Mouse (Mus musculus) heart, postnatal 0 days (tissue): ENCODE measurements around the gene Spag9. TPM values are rescaled to one million over a fixed set of nuclear protein-coding genes. Genes with fewer than 3 reads are reported as not detected.
A peak's percentile ranks its signal among the peaks of the same experiment; 100 is the strongest.

ENCODE experiments used
- ATAC-seq: fragments of 200-750 bp; cut with Nextera tagmentation; 2 replicates; pipeline ENCODE4 v1.8.0; 2017; ENCODE audit warnings: low read depth, moderate number of reproducible peaks, moderate library complexity; ENCODE audit not compliant: insufficient read depth
- DNase-seq: peaks from one replicate; pipeline ENCODE4 v3.0.0-alpha.2; 2016; ENCODE audit warnings: low spot score
- H3K27ac ChIP-seq: fragments of 300-500 bp; sonication (generic); 2 replicates; pipeline ENCODE4 v1.5.1; 2014; ENCODE audit warnings: low read depth, mild to moderate bottlenecking
- H3K27me3 ChIP-seq: fragments of 300-500 bp; sonication (generic); 2 replicates; pipeline ENCODE4 v1.6.1; 2014; ENCODE audit warnings: low read length, mixed read lengths; ENCODE audit not compliant: control insufficient read depth, insufficient read depth
- H3K36me3 ChIP-seq: fragments of 300-500 bp; sonication (generic); replicated peaks from 2 replicates; pipeline ENCODE4 v1.6.1; 2014; ENCODE audit warnings: low read length, mixed read lengths; ENCODE audit not compliant: control insufficient read depth, insufficient read depth
- H3K4me1 ChIP-seq: fragments of 300-500 bp; sonication (generic); 2 replicates; pipeline ENCODE4 v1.6.1; 2014; ENCODE audit warnings: antibody characterized with exemption; ENCODE audit not compliant: control insufficient read depth, insufficient read depth
- H3K4me2 ChIP-seq: fragments of 300-500 bp; sonication (generic); 2 replicates; pipeline ENCODE4 v1.6.1; 2014; ENCODE audit warnings: low read depth, mild to moderate bottlenecking, low read length, moderate library complexity
- H3K4me3 ChIP-seq: fragments of 300-500 bp; sonication (generic); 2 replicates; pipeline ENCODE4 v1.5.1; 2014; ENCODE audit warnings: low read depth, low read length
- H3K9ac ChIP-seq: fragments of 300-500 bp; sonication (generic); replicated peaks from 2 replicates; pipeline ENCODE4 v1.6.1; 2014; ENCODE audit warnings: low read depth, low read length, mixed read lengths
- H3K9me3 ChIP-seq: fragments of 300-500 bp; sonication (generic); replicated peaks from 2 replicates; pipeline ENCODE4 v1.6.1; 2016; ENCODE audit warnings: low read length; ENCODE audit not compliant: control insufficient read depth
- CTCF ChIP-seq: IDR thresholded peaks from 2 replicates; pipeline ENCODE4 v1.5.1; 2016; ENCODE audit warnings: antibody characterized with exemption, control low read depth, low read depth
- EP300 ChIP-seq: IDR thresholded peaks from 2 replicates; pipeline ENCODE4 v1.6.1; 2016; ENCODE audit warnings: antibody characterized with exemption, low read depth
- WGBS: fragments of 180-500 bp; shearing (Covaris S2); extraction: QIAGEN DNeasy Blood & Tissue Kit; methylation state at CpG from one replicate; pipeline ENCODE4 v1.1.7; 2014; 5-methylcytosine and 5-hydroxymethylcytosine counted together
- polyA plus RNA-seq: library from polyadenylated mRNA; unstranded; fragments of >200 nt; fragmentation: Nextera tagmentation; extraction: Ambion mirVana; gene quantifications from 2 replicates; pipeline ENCODE4 v1.2.1, GENCODE M21; 2015
- total RNA-seq: library from RNA; depleted of rRNA; stranded (reverse); fragments of >200 nt; gene quantifications from 2 replicates; pipeline ENCODE4 v1.2.3, GENCODE M21; 2014; ENCODE audit warnings: low replicate concordance; rRNA removed

Spag9 gene
- total and polyA plus RNA-seq, 2 experiments from 2014 or later = 40.0 to 47.8 TPM

- H3K9ac ChIP-seq = no peak overlapping the region
- ATAC-seq (0 out of 2 replicates have a peak, but pooled peaks have one; percentile 4), DNase-seq (no peak)
- no peaks in the 10 kb centered on the region for H3K9me3 ChIP-seq
- H3K27ac ChIP-seq = no peak overlapping the region
- H3K27me3 ChIP-seq = no peaks in the 10 kb centered on the region
- TF ChIP-seq CTCF (no peak), EP300 (no peak)
- no peaks in the 10 kb centered on the region for H3K4me1 ChIP-seq
- WGBS = 68% methylated on average over 5 of the region's 5 CpGs
- no peak overlapping the region for H3K4me3 ChIP-seq
- H3K36me3 ChIP-seq = no peaks in the 10 kb centered on the region
- no peak overlapping the region for H3K4me2 ChIP-seq
These were observed 172.3 kb downstream of the Spag9 start for GRCm38 (mm10) chr11:94168238-94168637.

- WGBS = 62% methylated on average over 5 of the region's 5 CpGs
- H3K9ac ChIP-seq = no peak overlapping the region
- no peaks in the 10 kb centered on the region for H3K27me3 ChIP-seq
- H3K4me3 ChIP-seq = no peak overlapping the region
- no peak overlapping the region for H3K4me2 ChIP-seq
- no peak overlapping the region for H3K27ac ChIP-seq
- DNase-seq = no peak
- no peaks in the 10 kb centered on the region for H3K4me1 ChIP-seq
- H3K36me3 ChIP-seq = no peaks in the 10 kb centered on the region
- H3K9me3 ChIP-seq = no peaks in the 10 kb centered on the region
- no peak for ATAC-seq
- TF ChIP-seq CTCF (no peak), EP300 (no peak)
These were observed 173.7 kb downstream of the Spag9 start for GRCm38 (mm10) chr11:94169596-94169995.

- no peak overlapping the region for H3K4me3 ChIP-seq
- H3K4me2 ChIP-seq = no peak overlapping the region
- DNase-seq (no peak), ATAC-seq (no peak)
- no peak overlapping the region for H3K9ac ChIP-seq
- 86% methylated on average over 5 of the region's 5 CpGs for WGBS
- TF ChIP-seq CTCF (no peak), EP300 (no peak)
- 0 out of 2 replicates have a peak, but pooled peaks cover 8% of the 10 kb centered on the region for H3K4me1 ChIP-seq
- H3K36me3 ChIP-seq = no peaks in the 10 kb centered on the region
- no peaks in the 10 kb centered on the region for H3K27me3 ChIP-seq
- no peak overlapping the region for H3K27ac ChIP-seq
- no peaks in the 10 kb centered on the region for H3K9me3 ChIP-seq
These were observed 175.8 kb downstream of the Spag9 start for GRCm38 (mm10) chr11:94171691-94172090.

GRCm38 (mm10) chr11:94172186-94172585, 176.3 kb downstream of the Spag9 start:
- Histone ChIP-seq H3K27ac (no peak overlapping the region), H3K27me3 (no peaks in the 10 kb centered on the region), H3K36me3 (no peaks in the 10 kb centered on the region), H3K9me3 (no peaks in the 10 kb centered on the region), H3K9ac (no peak overlapping the region), H3K4me2 (no peak overlapping the region), H3K4me1 (0 out of 2 replicates have a peak, but pooled peaks cover 8% of the 10 kb centered on the region), H3K4me3 (no peak overlapping the region)
- no peak for DNase-seq
- TF ChIP-seq CTCF = no peak
- no peak for TF ChIP-seq EP300
- 73% methylated on average over 9 of the region's 9 CpGs for WGBS
- ATAC-seq = no peak

- H3K36me3 ChIP-seq = no peaks in the 10 kb centered on the region
- H3K9ac ChIP-seq = no peak overlapping the region
- H3K27ac ChIP-seq = no peak overlapping the region
- H3K27me3 ChIP-seq = no peaks in the 10 kb centered on the region
- H3K4me3 ChIP-seq = no peak overlapping the region
- ATAC-seq (0 out of 2 replicates have a peak, but pooled peaks have one; percentile 28), DNase-seq (no peak)
- TF ChIP-seq CTCF (no peak), EP300 (no peak)
- 23% methylated on average over 4 of the region's 4 CpGs for WGBS
- H3K4me1 ChIP-seq = 0 out of 2 replicates have a peak, but pooled peaks cover 8% of the 10 kb centered on the region
- no peaks in the 10 kb centered on the region for H3K9me3 ChIP-seq
- H3K4me2 ChIP-seq = no peak overlapping the region
These were observed 177.8 kb downstream of the Spag9 start for GRCm38 (mm10) chr11:94173726-94174146.

- Histone ChIP-seq H3K4me1 (peaks cover 10% of the 10 kb centered on the region; the same call in 1 of the 2 replicates), H3K9me3 (no peaks in the 10 kb centered on the region), H3K9ac (no peak overlapping the region), H3K4me2 (no peak overlapping the region), H3K27ac (peak overlapping the region; percentile 61), H3K4me3 (no peak overlapping the region), H3K27me3 (no peaks in the 10 kb centered on the region), H3K36me3 (no peaks in the 10 kb centered on the region)
- DNase-seq = no peak
- 68% methylated on average over 7 of the region's 7 CpGs for WGBS
- peak; percentile 18; the same call in 1 of the 2 replicates for ATAC-seq
- TF ChIP-seq EP300 = no peak
- TF ChIP-seq CTCF = no peak
These were observed 179.4 kb downstream of the Spag9 start for GRCm38 (mm10) chr11:94175288-94175687.

Other genes starting within 250 kb of the Spag9 start
- gene Utp18, start 110.3 kb upstream of the Spag9 start, total RNA-seq = 11.8 and 12.9 TPM in 2 replicates
- 10.0 and 11.2 TPM in 2 replicates for gene Utp18, start 110.3 kb upstream of the Spag9 start, polyA plus RNA-seq
- 9.6 and 14.1 TPM in 2 replicates for gene Mbtd1, start 110.2 kb upstream of the Spag9 start, total RNA-seq
- 10.7 and 10.8 TPM in 2 replicates for gene Mbtd1, start 110.2 kb upstream of the Spag9 start, polyA plus RNA-seq
- 921 and 1,000 TPM in 2 replicates for gene Nme2, start 39.8 kb upstream of the Spag9 start, total RNA-seq
- gene Nme2, start 39.8 kb upstream of the Spag9 start, polyA plus RNA-seq = 942 and 966 TPM in 2 replicates
- gene Gm20390, start 27.8 kb upstream of the Spag9 start, total RNA-seq = 61.8 and 75.6 TPM in 2 replicates
- gene Gm20390, start 27.8 kb upstream of the Spag9 start, polyA plus RNA-seq = 183 and 191 TPM in 2 replicates
- 17.2 and 46.8 TPM in 2 replicates for gene Nme1, start 27.6 kb upstream of the Spag9 start, total RNA-seq
- 56.1 and 63.1 TPM in 2 replicates for gene Nme1, start 27.6 kb upstream of the Spag9 start, polyA plus RNA-seq
- gene Tob1, start 215.4 kb downstream of the Spag9 start, total RNA-seq = 20.3 and 42.6 TPM in 2 replicates
- 69.3 and 72.5 TPM in 2 replicates for gene Tob1, start 215.4 kb downstream of the Spag9 start, polyA plus RNA-seq
- gene Wfikkn2, start 249.9 kb downstream of the Spag9 start, total RNA-seq = 0.76 and 2.7 TPM in 2 replicates
- gene Wfikkn2, start 249.9 kb downstream of the Spag9 start, polyA plus RNA-seq = 1.6 and 1.7 TPM in 2 replicates